Mouse (Mus musculus) lung, adult 2 months (tissue): ENCODE results near the gene Kidins220.

ENCODE experiments used
- CTCF ChIP-seq: fragments of 200-500 bp; IDR thresholded peaks from 2 replicates; pipeline ENCODE4 v1.5.1; 2011; ENCODE audit warnings: mild to moderate bottlenecking, low read length, control low read depth; ENCODE audit not compliant: insufficient read depth
- POLR2A ChIP-seq: fragments of 200-500 bp; IDR thresholded peaks from 2 replicates; pipeline ENCODE4 v1.6.1; 2011; ENCODE audit warnings: low read depth, mild to moderate bottlenecking, control low read depth, low read length, borderline replicate concordance; ENCODE audit errors: extremely low read depth

- TF ChIP-seq CTCF (no peak), POLR2A (peak; percentile 46; the same call in 1 of the 2 replicates)
Observed at GRCm38 (mm10) chr12:25098561-25099312, 124.0 kb downstream of the Kidins220 start.
